Mouse (Mus musculus): Measurements from ENCODE around the gene Prdm11. TPM values are rescaled to one million over a fixed set of nuclear protein-coding genes. Genes with fewer than 3 reads are reported as not detected.

The Prdm11 gene
- polyA plus RNA-seq, 1 experiment: 2.6 TPM

DNA sequence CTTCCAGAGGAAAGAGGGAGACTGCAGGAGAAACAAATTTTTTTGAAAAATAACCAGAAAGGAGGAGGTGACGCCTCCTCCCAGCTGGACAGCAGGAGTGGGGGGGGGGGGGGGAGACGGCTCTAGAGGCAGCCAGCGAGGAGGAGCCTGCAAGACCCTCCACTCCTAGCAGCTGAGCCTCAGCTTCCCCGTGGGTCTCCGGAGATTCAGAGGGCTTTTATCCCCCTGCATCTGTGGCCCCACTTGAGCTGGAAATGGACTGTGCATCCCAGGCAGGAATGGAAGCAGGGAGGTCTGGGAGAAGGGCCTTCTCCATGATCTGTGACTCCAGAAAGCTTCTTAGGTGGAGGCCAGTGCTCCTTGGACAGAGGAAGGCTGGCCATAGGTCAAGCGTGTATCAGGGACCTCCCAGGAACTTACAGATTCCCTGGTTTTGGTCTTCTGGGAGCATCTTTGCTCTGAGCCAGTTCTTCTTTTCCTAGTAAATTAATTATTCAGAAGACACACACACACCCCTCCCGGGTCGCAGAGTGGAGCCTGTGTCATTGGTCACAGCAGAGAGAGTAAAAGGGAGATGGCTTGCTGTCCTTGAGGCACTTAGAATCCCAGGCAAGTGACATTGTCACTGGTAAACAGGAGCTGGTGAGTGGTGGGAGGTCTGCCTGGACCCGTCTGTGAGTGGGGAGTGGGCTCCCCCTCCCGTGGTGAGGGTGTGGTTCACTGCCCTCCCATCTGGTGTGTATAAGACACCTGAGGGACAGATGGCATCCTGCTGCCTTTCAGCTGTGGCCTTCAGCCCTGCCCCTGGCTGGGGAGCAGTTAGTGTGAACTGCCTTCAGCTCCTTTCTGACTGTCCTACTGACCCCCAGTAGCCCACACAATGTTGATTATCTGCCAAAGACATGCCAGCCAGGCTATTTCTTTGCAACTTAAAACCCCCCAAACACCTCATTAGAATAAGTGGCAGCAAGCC lies 130.0 kb downstream of the Prdm11 start:
- no peak for TF ChIP-seq CTCF (IDR thresholded peaks at IDR 0.05; ENCODE audit: extremely low read depth, insufficient read length, insufficient replicate concordance, low read depth, low read length)
- no peak for TF ChIP-seq POLR2A (IDR thresholded peaks at IDR 0.05; ENCODE audit: low read depth, low read length)
- no peaks in the 10 kb centered on the region; the same call in 1 of the 2 replicates for H3K4me1 ChIP-seq (ENCODE audit: control insufficient read depth, insufficient read depth, insufficient read length, low read length)
- WGBS: 25% methylated on average over 9 of the region's 10 CpGs
- H3K27ac ChIP-seq (ENCODE audit: insufficient read depth, low read depth, low read length): no peak overlapping the region
- peaks cover 11% of the 10 kb centered on the region for H3K27me3 ChIP-seq (ENCODE audit: control insufficient read depth, insufficient read depth, low read length)
- no peaks in the 10 kb centered on the region for H3K36me3 ChIP-seq (ENCODE audit: control insufficient read depth, insufficient read depth, low read length)
- H3K4me3 ChIP-seq (ENCODE audit: low read depth, low read length): peak overlapping the region; percentile 48

Other genes starting within 250 kb of the Prdm11 start
- 2.1 and 3.7 TPM in 2 replicates for gene Syt13, start 131.1 kb downstream of the Prdm11 start, polyA plus RNA-seq (2012; rRNA removed)
- gene Trp53i11, start 141.4 kb upstream of the Prdm11 start, polyA plus RNA-seq (2012; rRNA removed): 30.8 and 47.0 TPM in 2 replicates

Measured in small intestine, adult 2 months (tissue).